Mouse (Mus musculus): ENCODE data around the gene Selplg.

- TF ChIP-seq EP300 (IDR thresholded peaks at IDR 0.05), result no peak
- TF ChIP-seq CTCF (IDR thresholded peaks at IDR 0.05), result no peak
These were observed 22.3 kb downstream of the Selplg start for GRCm38 (mm10) chr5:113810111-113810510.
